Mouse (Mus musculus) gastrocnemius, postnatal 25 days (tissue): Measurements from ENCODE around the gene Gan. TPM values are rescaled to one million over a fixed set of nuclear protein-coding genes. Genes with fewer than 3 reads are reported as not detected.

ENCODE experiments used
- DNase-seq: peaks from one replicate; pipeline ENCODE4 v3.0.0; 2022
- total RNA-seq, 2 experiments: library from RNA; stranded (reverse); gene quantifications; 1 replicate in 1 of 2; 2 replicates in 1 of 2; pipeline ENCODE4 v1.2.3; 2021

Gan gene
- total RNA-seq, 2 experiments from 2014 or later, result 4.0 to 4.9 TPM

DNA sequence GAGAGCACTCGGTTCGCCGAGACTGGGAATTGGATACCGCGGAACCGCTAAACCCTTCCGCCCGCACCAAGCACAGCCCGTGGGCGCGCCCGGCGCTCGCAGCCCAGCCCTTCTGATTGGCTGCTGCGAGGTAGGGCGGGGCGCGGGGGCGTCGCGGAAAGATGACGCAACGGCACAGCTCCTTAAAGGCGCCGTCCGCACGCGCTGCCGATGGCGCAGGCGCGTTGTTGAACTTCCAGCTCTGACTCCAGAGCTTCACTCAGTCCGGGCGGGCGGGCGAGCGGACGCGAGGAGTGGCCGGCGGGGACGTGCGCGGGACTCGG lies 205 bp upstream of the Gan start:
- peak; percentile 96 for DNase-seq

DNA sequence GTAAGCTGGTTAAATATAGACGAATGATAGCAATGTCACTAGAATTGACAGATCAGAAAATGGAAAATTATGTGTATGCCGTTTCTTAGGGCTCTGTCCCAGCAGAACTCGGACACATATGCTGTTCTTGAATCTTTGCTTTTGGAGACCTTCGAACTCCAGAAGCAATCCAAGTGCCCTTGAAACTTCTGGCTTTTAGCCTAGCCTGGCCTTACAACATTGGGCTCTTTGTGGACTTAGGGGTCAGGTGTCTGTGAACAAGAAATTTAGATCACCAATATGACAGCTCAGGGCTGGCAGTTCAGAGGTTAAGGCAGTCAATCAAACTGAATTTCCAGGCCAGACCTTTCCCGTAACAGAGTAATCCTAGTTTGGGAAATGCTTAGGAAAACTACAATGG lies 1.1 kb downstream of the Gan start:
- DNase-seq, result no peak

DNA sequence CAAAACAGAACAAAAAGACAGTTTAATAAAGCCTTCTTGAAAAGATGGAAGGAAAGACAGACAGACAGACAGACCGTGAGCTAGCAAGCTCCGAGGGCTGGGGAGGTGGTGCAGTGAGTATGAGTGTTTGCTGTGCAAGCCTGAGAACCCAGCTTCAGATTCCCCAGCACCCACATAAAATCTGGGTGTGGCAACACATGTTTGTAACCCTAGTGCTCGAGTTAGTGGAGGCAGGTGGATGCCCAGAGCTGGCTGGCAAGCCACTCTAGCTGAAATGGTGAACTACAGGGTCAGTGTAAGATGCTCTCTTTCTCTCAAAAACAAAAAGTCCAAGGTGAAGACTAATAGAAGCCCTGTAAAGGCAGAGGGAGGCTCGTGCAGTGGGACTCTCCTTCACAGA lies 7.0 kb downstream of the Gan start:
- DNase-seq, result no peak

DNA sequence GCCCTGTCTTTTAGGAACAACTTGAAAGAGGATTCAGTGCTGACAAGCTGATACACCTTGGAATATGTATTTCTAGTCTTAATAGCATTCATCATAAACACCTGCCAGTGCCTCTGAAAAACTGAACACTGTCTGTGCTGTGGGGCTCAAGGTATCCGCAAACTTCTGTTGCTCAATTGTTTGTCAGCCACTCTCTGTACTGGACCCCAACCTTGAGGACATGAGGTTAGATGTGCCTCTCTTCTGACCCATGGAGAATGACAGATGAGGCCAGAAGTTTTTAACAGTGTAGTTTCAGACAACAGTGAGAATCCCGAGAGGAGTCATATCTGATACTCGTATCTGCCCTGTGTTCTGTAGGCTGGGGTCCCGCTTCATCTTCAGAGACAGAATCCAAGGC lies 7.6 kb downstream of the Gan start:
- DNase-seq, result no peak

DNA sequence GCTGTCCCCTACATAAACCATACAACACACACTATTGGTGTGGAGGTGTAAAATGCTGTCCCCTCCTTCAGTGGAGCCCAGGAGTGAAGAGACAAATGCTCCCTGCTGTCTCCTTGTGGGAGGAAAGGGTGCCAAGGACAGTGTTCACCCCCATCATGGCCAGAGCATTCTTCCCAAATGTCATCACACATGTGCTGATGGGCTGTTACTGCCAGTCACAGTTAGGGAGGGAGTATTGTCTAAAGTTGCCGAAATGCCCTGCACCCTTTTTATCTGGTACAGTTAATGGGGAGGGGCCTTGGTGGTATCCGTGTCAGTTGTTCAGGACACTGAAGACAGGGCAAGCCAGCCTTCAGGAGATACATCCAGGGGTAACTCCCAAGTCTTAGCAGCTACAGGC lies 8.6 kb downstream of the Gan start:
- DNase-seq, result no peak

DNA sequence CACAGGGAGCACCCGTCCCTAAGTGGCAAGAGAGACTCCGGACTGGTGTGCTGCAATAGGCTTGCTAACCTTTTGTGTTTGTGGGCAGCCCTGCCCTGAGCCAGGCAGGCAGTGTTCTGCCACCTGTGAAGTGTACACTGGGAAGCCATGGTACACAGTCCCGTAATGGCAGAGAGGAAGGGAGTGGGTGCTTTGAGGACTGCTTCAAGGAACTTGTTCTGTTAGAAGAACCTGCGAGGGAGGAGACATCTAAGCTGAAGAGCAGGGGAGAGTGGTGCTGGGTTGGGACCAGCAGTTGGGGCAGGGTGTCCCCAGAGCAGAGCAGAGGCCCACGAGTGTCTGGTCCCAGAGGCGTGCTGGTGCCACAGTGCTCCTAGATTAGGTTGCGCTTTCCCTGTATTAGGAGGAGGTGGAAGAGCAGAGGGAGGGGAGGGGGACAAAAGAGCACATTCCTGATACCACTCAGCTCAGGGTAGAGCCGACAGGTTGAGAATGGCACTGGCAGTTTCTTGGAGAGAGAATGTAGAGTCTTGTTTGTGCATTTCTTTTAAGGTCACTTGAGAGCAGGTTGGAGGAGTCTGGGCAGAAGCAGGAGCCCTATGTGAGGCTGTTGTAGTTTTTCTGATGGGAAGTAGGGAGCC lies 9.4 kb downstream of the Gan start:
- DNase-seq, result no peak

DNA sequence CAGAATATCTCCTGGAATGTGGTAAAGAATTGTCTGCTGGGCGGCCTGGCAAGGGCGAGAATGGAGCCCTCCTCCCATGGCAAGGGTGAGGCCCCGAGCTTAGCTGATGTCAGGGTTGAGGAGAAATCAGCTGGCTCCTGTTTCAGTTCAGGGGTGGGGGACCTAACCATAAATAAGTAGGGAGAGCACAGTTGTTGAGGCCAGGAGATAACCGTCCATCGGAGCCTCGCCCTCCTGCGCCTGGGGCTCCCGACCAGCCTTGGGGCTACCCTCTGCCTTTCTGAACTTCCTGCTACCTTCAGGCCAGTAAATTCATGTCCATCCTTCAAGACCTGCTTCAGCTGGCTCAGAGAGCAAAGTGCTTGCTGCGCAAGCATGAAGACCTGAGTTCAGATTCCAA lies 10.4 kb downstream of the Gan start:
- DNase-seq, result peak; percentile 15

DNA sequence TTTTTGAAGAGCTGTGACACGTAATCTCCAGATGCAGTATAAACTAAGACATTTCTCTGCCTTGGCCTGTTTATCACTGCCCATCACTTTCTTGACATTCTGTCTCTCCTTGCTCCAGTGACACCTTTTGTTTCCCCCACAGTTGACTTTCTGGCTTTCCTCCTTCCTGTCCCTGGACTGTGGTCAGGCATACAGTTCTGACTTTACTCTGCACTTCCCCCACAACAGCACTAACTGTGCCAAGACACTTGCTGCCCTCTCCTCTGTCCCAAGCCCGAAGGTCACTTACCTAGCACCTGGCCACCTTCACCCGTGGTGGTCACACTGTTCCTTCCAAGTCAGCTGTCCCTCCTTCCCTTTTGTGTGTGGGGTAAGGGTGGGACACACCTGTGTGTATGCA lies 13.9 kb downstream of the Gan start:
- DNase-seq, result no peak

DNA sequence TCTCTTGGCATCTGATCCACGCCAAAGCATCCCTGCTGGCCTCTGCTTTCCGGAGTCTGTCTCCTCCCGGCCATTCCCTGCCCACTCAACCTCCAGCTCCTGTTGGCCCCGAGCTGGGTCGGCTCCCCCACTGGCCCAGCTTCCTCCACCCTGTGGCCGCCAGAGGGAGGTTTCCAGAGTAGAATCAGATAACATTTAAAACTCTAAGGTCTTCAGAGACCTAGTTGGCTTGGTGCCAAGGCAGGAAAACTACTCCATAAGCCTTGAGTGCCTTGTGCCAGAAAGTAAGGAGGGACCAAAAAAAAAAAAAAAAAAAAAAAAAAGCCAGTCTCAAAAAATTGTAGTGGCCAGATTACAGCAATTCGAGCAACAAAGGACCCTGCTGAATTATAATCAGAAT lies 15.0 kb downstream of the Gan start:
- DNase-seq, result peak; percentile 12

DNA sequence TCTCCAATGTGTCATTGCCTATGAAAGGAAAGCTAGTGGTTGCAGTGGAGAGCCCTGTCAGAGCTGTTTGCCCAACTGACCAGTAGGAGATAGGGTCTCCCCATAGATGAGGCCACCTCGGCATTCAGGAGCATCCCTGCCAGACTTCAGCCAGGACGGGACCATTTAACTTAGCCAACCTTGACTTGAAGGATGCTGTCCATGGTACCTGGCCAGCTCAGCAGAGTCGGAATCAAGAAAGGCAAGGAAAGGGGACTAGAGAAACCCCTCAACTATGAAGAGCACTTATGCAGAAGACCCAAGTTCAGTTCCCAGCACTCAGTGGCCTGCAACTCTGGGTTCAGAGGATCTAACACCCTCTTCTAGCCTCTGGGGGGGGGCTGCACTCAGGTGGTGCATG lies 15.8 kb downstream of the Gan start:
- no peak for DNase-seq

DNA sequence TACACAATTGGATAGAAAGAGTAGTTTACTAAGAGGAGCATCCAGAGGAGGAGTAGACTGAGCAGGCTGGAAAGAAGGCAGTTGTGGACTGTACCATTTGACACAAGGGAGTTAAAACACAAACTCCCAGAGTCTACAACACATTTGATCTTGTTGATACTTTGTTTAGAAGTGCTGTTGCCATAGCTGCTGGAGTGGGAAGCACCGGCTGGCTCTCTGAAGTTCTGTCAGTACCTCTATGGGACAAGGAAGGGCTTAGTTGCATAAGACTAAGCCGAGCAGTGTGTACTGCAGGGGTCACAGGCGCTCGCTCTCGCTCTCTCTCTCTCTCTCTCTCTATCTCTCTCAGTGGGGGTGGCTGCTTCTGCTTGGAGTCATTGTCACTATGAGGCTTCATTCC lies 16.6 kb downstream of the Gan start:
- no peak for DNase-seq

DNA sequence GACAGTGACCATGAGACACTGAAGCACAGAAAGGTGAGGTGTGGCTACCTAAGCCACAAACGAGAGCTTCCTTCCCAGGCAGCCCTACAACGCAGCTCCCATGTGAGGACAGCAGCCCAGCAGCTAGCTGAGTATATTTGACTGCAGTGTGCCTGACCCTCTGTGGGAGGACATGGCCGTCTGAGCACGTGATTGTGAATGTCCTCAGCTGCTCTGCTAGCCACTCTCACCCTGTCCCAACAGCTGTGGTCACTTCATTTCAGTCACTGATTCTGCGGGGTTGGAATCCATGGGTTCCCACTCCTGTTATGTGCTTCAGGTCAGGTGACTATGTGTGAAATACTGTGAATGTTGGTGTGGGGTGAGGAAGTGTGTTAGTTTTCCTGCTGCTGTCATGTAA lies 18.4 kb downstream of the Gan start:
- DNase-seq, result no peak

DNA sequence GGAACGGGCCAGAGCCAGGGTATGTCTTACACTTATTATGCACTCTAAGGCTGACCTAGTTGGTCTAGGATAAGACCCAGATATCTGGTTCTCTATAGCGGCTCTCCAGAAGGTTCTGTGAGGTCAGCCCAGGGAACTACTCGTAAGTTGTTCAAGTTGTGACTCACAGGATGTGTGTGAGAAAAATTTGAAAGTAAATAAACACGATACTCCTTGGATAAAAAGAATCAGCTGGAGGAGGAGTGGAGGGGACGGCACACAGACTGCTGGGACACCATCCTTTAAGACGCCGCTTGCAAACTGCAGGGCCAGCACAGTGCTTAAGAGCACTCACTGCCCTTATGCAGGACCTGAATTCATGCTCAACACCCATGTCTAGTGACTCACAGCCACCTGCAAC lies 19.3 kb downstream of the Gan start:
- DNase-seq, result no peak

DNA sequence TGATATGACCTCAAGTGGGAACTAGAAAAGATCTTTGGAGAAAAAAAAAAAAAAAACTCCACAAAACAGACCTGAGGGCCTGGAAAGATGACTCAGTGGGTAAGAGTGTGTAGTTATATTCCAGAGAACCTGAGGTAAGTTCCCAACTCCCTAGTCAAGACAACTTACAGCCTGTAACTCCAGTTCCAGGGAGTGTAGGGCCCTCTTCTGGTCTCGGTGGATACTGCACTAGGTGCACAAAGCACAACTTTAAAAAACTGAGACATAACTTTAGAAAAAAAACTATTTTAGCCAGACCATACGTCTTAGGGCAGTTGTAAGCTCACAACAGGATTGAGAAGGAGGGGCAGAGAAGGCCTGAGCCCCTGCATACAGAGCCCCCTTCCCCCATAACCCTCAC lies 20.1 kb downstream of the Gan start:
- no peak for DNase-seq

DNA sequence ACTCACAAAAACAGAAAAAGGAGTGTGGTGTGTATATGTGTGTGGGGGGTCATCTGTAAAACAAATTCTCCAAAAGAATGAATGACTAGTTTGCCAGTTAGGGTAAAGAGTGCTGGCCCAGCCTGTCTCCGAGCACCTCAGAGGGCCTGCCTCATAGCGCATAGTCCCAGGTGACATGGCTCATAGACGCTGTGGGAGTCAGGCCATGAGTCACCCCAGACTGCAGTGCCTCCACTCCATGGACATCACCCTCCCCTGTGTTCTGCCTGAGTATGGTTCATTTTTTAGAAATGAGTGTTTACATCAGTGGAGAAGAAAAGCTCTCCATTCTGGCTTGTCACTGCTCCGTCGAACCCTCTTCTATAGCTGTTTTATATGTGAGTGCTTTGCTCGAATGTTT lies 20.7 kb downstream of the Gan start:
- no peak for DNase-seq

DNA sequence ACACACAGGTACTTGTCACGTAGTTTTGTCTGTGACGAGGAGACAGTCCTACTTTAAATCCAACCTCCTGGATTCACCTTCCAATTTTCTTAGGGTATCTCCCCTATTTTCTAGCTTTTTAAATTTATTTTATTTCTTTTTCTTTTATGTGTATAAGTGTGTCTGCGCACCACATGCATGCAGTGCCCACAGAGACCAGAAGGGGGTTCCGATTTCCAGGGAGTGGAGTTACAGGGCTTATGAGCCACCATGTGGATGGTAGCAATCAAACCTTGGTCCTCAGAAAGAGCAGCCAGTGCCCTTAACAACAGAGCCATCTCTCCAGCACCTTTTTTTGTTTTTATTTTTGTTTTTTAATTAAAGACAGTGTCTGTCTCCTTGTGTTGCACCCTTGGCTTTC lies 24.8 kb downstream of the Gan start:
- DNase-seq, result no peak

DNA sequence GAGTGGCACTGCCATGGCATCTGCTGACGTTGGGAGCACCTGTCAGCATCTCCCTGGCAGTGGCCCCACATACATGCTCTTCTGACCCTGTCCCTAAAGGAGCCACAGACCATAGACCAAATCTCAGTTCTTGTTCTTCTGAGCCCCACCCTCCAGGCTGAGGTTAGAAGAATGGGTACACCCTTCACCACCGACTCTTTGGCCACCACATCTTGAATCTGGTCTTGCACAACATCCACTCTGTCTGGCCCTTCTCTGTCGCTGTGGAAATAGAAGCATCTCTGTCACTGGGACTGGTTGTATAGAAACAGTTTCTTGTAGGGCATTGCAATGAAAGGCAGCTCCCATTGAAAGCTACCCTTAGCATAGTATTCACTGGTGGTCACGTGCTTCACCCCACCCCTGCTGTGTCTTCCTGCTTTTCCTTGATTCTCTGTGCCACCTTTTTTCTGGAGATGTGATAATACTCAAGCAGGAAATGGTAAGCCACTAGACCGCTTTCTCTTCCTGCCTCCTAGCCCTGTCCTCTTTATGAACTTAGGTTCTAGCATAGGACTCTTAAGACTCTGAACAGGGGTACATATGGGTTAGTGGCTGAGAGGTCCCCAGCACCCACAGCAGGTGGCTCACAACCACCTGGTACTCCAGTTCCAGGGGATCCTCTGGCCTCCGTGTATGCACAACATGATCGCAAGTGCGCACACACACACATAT lies 25.9 kb downstream of the Gan start:
- no peak for DNase-seq

DNA sequence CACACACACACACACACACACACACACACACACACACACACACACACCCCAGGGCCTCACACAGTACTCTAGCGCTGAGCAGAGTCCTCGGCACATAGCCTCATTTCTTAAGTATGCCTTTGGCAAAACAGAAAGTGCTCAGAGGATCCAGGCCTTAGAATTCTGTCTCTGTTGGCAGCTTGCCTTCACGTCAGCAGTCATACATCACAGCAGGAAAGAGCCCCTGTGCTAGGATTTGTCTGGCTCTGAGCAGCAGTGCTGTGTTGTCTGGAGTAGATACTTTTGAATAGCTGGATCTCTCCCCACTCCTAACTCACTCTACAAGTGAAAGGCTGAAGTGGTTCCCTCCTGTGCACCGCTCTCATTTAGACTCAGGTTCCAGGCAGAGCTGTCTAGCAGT lies 36.4 kb downstream of the Gan start:
- DNase-seq, result no peak

DNA sequence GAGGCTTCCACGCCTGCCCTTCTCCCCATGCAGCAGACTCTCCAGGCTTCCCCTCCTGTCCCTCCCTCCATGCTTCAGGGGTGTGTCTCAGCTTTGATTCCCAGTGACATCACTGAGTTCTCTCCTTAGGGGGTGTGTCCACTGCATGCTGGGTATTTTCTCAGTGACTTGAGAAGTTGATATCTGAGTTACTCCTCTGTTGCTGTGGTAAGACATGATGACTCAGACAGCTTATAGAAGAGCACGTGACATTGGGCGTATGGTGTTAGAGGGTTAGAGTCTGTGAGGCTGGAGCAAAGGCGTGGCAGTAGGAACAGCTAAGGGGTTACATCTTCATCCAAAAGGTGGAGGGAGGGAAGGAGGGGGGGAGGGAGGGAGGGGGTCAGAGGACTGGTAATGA lies 38.7 kb downstream of the Gan start:
- DNase-seq, result no peak

DNA sequence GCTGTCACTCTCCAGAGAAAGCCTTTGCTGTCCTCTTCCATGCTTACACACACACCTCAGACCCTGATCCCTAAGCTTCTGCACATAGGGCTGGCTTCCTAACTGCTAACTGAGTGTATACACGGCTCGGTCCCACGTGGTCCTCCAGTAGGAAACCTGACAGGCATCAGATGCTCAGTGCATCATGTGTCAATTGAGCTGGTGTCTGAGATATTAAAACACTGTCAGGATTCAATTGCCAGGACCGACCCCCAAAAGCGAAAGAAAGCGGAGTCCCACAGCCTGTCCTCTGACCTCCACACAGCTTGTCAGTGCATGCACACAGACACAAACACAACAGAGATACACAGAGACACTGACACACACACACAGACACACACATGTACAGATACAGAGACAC lies 39.6 kb downstream of the Gan start:
- DNase-seq, result no peak

DNA sequence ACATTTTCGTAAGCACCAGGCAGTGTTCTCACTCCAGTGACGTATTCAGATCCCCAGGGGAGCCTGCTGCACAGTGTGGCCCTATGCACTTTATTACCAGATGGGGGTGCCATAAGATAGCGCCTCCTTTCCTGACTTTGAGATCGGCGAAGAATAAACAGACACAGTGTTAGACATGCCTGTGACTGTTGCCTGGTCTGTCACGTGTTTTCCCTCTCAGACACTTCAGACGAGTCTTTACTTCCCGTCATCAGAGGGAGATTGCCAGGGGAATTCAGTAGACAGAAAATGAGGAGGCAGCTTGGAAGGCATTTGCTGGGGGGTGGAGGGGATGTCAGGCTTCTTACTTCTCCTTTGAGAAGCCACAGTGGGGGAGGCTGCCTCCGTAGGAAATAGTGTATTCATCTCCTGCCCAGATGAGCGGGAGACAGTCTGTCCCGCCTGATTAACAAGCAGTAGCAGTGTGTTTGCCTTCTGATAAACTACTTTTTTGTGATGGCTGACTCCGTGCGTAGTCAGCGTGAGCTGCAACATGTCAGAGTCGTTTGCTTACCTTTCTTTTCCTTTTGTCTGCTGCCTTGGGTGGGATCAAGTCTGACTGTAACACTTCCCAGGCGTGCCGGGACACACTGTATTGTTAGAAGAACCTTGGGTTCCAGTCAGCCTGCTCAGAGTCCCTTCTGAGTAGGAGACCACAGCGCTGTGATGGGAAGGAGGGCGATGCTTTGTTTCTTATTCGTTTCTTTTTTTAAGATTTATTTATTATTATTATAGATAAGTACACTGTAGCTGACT lies 40.4 kb downstream of the Gan start:
- peak; percentile 33 for DNase-seq

DNA sequence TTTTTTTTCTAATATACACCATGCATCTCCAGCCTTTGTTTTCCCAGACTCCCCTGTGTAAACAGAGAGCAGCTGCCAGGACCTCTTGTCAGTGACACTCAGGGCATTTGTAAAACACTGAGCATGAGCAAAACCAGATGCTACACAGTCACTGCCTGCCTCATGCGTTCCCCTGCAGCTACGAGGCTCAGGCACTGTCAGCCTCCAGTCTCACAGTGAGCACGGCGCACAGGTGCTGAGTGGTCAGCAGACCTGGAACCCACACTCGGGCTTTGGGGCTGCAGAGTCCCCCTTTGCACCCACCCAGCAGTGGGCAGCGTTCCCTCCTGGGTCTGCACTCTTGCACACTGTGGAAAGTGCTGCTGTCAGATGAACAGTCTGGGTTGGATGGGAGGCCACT lies 41.7 kb downstream of the Gan start:
- DNase-seq, result no peak

DNA sequence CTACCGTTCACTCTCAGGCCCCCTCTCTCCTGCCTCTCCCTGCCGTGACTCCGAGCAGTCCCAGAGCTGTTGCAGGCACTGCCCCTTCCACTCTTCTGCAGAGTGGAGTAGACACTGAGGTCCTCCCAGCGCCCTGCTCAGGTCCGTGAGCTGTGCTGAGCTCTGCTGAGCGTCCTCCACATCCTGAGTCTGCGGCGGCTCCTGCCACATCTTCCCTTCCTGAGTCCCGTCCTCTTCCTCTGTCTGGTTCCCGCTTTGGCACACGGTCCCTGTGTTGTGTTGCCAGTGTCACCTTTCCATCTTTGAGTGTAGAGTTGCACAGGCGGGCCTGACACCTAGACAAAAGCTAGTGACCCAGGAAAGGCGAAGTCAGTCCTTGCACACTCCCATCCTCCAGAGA lies 42.4 kb downstream of the Gan start:
- DNase-seq, result no peak

DNA sequence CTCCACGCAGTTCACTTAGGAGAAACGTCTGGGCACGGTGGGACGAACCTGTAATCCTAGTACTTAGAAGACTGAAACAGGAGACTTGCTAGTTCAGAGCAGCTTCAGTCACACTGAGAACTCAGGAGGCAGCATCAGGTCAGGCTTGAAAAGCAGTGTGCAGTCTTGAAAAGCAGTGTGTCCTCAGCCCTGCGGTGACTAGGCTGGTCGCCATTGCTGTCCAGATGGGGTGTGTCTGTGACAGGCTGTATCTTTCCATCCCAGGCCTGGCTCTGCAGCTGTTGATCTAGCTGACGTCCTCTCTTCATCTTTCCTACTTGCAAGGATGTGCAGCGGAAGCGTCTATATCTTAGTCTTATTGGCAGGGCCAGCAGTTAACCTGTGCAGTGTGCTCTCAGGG lies 42.9 kb downstream of the Gan start:
- DNase-seq, result no peak
